In genomic region chr10:59820886-59821285, GRCm38 (mm10) we compare ENCODE assay signal across 21 mouse cellular contexts. TPM values are rescaled to one million over a fixed set of nuclear protein-coding genes. Genes with fewer than 3 reads are reported as not detected.
DNase-seq lines count a peak whose midpoint lies in the region; ATAC-seq and TF ChIP-seq lines count a peak whose summit lies in the region.
"Had no signal": no experiment of that assay in that cellular context is flagged by ENCODE, and none has a peak within 500 bp of the region (broad histone marks: within the 10 kb centered on the region; RNA-seq: fewer than 3 reads in every experiment).

No protein-coding gene starts in this region.

- TF ChIP-seq CTCF in liver, adult 2 months (IDR thresholded peaks at IDR 0.05; ENCODE audit: low read depth, low read length) = no peak
- TF ChIP-seq CTCF in liver, postnatal 0 days (IDR thresholded peaks at IDR 0.05; ENCODE audit: low read depth) = no peak
- no peak for TF ChIP-seq CTCF in stomach, postnatal 0 days (IDR thresholded peaks at IDR 0.05; ENCODE audit: low read depth)

- H3K79me2 ChIP-seq in liver, adult 2 months (ENCODE audit: control insufficient read depth, insufficient read depth, low read length) = no peaks in the 10 kb centered on the region

- 63% methylated on average over 5 of the region's 5 CpGs for WGBS in liver, adult 2 months
- 84% methylated on average over 5 of the region's 5 CpGs for WGBS in liver, postnatal 0 days (ENCODE audit: insufficient replicate concordance)
- 85% methylated on average over 5 of the region's 5 CpGs for WGBS in stomach, postnatal 0 days

- H3K27ac ChIP-seq in liver, adult 2 months (replicated peaks; ENCODE audit: insufficient read depth, low read depth, low read length) = no peak overlapping the region
- no peak overlapping the region for H3K27ac ChIP-seq in liver, postnatal 0 days (ENCODE audit: low read depth)
- H3K27ac ChIP-seq in stomach, postnatal 0 days (replicated peaks) = no peak overlapping the region
- H3K27ac ChIP-seq: embryonic facial prominence, embryonic 10.5 days; embryonic facial prominence, embryonic 12.5 days; forebrain, embryonic 13.5 days; forebrain, embryonic 15.5 days had no signal

- TF ChIP-seq EP300 in liver, postnatal 0 days (IDR thresholded peaks at IDR 0.05; ENCODE audit: low read depth) = no peak
- no peak for TF ChIP-seq EP300 in stomach, postnatal 0 days (optimal IDR thresholded peaks at IDR 0.05)

- no peaks in the 10 kb centered on the region for H3K9me3 ChIP-seq in liver, postnatal 0 days (ENCODE audit: low read length)
- no peaks in the 10 kb centered on the region for H3K9me3 ChIP-seq in stomach, postnatal 0 days (ENCODE audit: control insufficient read depth, low read length)
- H3K9me3 ChIP-seq: embryonic facial prominence, embryonic 10.5 days; embryonic facial prominence, embryonic 12.5 days; forebrain, embryonic 13.5 days; forebrain, embryonic 15.5 days; G1E had no signal

- H3K4me3 ChIP-seq in liver, adult 2 months (ENCODE audit: insufficient read depth, low read depth, low read length) = no peak overlapping the region
- no peak overlapping the region for H3K4me3 ChIP-seq in liver, postnatal 0 days (ENCODE audit: low read depth, low read length)
- no peak overlapping the region for H3K4me3 ChIP-seq in stomach, postnatal 0 days (ENCODE audit: low read depth, low read length)
- H3K4me3 ChIP-seq: embryonic facial prominence, embryonic 10.5 days; embryonic facial prominence, embryonic 12.5 days; forebrain, embryonic 13.5 days; forebrain, embryonic 15.5 days had no signal

- TF ChIP-seq POLR2A in liver, adult 2 months (IDR thresholded peaks at IDR 0.05; ENCODE audit: extremely low read depth, insufficient read depth, low read length) = no peak

- ATAC-seq in liver, postnatal 0 days = no peak
- no peak for ATAC-seq in stomach, postnatal 0 days (ENCODE audit: low FRiP score, low TSS enrichment)
- ATAC-seq: CD4-positive, CD25-positive, alpha-beta regulatory T cell, adult 4 months; forebrain, embryonic 13.5 days; forebrain, embryonic 15.5 days; forebrain, postnatal 0 days had no signal

- peak; percentile 21 for DNase-seq in liver, adult 2 months (ENCODE audit: extremely low read depth, low read depth, low spot score)
- no peak for DNase-seq in liver, postnatal 0 days
- DNase-seq in NIH3T3 (ENCODE audit: low read depth) = peak; percentile 69
- no peak for DNase-seq in stomach, postnatal 0 days (ENCODE audit: low spot score)
- DNase-seq in thymus, postnatal 4 days = no peak
- DNase-seq: adrenal gland, adult 2 months; adrenal gland, postnatal 10 days; adrenal gland, postnatal 25 days; cerebellum, adult 11 months; cerebellum, adult 18-20 months; cerebellum, adult 8-10 months; cerebellum, adult 9-11 months; cerebellum, postnatal 14 days; forebrain, postnatal 0 days had no signal

- H3K9ac ChIP-seq in liver, adult 2 months (ENCODE audit: low read depth, low read length) = no peak overlapping the region
- H3K9ac ChIP-seq in liver, postnatal 0 days (replicated peaks) = no peak overlapping the region
- H3K9ac ChIP-seq in stomach, postnatal 0 days (ENCODE audit: low read length) = no peak overlapping the region
- H3K9ac ChIP-seq: embryonic facial prominence, embryonic 12.5 days; forebrain, embryonic 13.5 days; forebrain, embryonic 15.5 days; forebrain, postnatal 0 days had no signal

- no peak overlapping the region for H3K4me2 ChIP-seq in liver, postnatal 0 days (ENCODE audit: low read depth, low read length)
- no peak overlapping the region for H3K4me2 ChIP-seq in stomach, postnatal 0 days (replicated peaks; ENCODE audit: low read depth)
- H3K4me2 ChIP-seq: embryonic facial prominence, embryonic 12.5 days; forebrain, embryonic 13.5 days; forebrain, embryonic 15.5 days had no signal

- H3K36me3 ChIP-seq in liver, adult 2 months (ENCODE audit: control insufficient read depth, insufficient read depth, low read length) = no peaks in the 10 kb centered on the region
- no peaks in the 10 kb centered on the region; the same call in 1 of the 2 replicates for H3K36me3 ChIP-seq in liver, postnatal 0 days (replicated peaks; ENCODE audit: insufficient read depth, low read length)
- no peaks in the 10 kb centered on the region for H3K36me3 ChIP-seq in stomach, postnatal 0 days (ENCODE audit: control insufficient read depth, insufficient read depth, low read length)
- H3K36me3 ChIP-seq: embryonic facial prominence, embryonic 10.5 days; embryonic facial prominence, embryonic 12.5 days; forebrain, embryonic 15.5 days; G1E had no signal

- H3K4me1 ChIP-seq in liver, adult 2 months (ENCODE audit: control insufficient read depth, insufficient read depth, low read length) = no peaks in the 10 kb centered on the region
- H3K4me1 ChIP-seq in liver, postnatal 0 days (ENCODE audit: insufficient read depth) = no peaks in the 10 kb centered on the region
- H3K4me1 ChIP-seq in stomach, postnatal 0 days (replicated peaks; ENCODE audit: control insufficient read depth, insufficient read depth) = no peaks in the 10 kb centered on the region

- H3K27me3 ChIP-seq in liver, adult 2 months (ENCODE audit: control insufficient read depth, insufficient read depth, low read length) = no peaks in the 10 kb centered on the region
- H3K27me3 ChIP-seq in liver, postnatal 0 days (ENCODE audit: insufficient read depth, low read length) = no peaks in the 10 kb centered on the region
- H3K27me3 ChIP-seq in stomach, postnatal 0 days (ENCODE audit: control insufficient read depth, insufficient read depth, low read length) = no peaks in the 10 kb centered on the region
- H3K27me3 ChIP-seq: CH12.LX; embryonic facial prominence, embryonic 12.5 days; forebrain, embryonic 13.5 days; forebrain, embryonic 15.5 days had no signal

RNA-seq across cellular contexts. Expression of gene Dnajb12, which starts 58.5 kb away (rescaled TPM):
- total RNA-seq in liver, adult 2 months (2014; rRNA removed) = 22.4 and 27.7 TPM in 2 replicates
- polyA plus RNA-seq in liver, adult 2 months (2012; rRNA removed) = 47.0 and 56.9 TPM in 2 replicates
- 15.5 and 17.0 TPM in 2 replicates for polyA plus RNA-seq in liver, postnatal 0 days (2015; fragmentation: Nextera tagmentation; extraction: Ambion mirVana)
- 17.4 and 19.0 TPM in 2 replicates for polyA plus RNA-seq in stomach, postnatal 0 days (2015; fragmentation: Nextera tagmentation; extraction: Ambion mirVana)

Comparison
In these comparisons a context has a peak if more than half of its experiments do, and no peak if none do; other contexts are left out.
1. DNase-seq: peak in liver, adult 2 months (single experiment) and NIH3T3 (single experiment); none in liver, postnatal 0 days (single experiment), stomach, postnatal 0 days (single experiment) and thymus, postnatal 4 days (single experiment).